In the genomic region with DNA sequence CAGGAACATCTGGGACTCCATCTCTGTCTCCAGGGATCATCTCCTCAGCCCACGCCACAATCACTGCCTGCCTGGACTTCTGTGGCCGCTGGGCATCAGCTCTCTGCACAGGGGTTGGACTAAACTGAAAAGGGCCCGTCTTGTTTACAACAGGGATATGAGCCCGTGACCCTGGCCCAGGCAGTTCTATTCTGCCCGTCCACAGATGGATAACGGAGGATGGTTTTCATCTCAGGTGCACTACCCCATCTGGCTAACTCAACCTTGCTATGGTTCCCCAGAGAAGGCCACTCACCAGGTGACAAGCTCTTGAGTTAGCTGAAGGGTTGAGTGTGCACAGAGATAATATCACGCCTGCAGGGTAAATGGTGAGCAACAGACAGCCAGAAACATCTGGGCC, we compare ENCODE assay signal across 35 mouse cellular contexts.
"Had no signal": no experiment of that assay in that cellular context is flagged by ENCODE, and none has a peak within 500 bp of the region (broad histone marks: within the 10 kb centered on the region; RNA-seq: fewer than 3 reads in every experiment).

No protein-coding gene starts in this region.

- H3K27me3 ChIP-seq: heart, embryonic 12.5 days; heart, embryonic 13.5 days; heart, embryonic 15.5 days; hindbrain, embryonic 12.5 days; hindbrain, embryonic 13.5 days; hindbrain, embryonic 15.5 days; intestine, embryonic 15.5 days; kidney, embryonic 15.5 days had no signal

- H3K4me1 ChIP-seq: heart, embryonic 12.5 days; heart, embryonic 13.5 days; heart, embryonic 15.5 days; hindbrain, embryonic 12.5 days; hindbrain, embryonic 13.5 days; hindbrain, embryonic 15.5 days; intestine, embryonic 15.5 days; kidney, embryonic 15.5 days had no signal

- H3K9me3 ChIP-seq: heart, embryonic 10.5 days; heart, embryonic 12.5 days; heart, embryonic 13.5 days; heart, embryonic 15.5 days; hindbrain, embryonic 10.5 days; hindbrain, embryonic 12.5 days; hindbrain, embryonic 13.5 days; hindbrain, embryonic 15.5 days; intestine, embryonic 15.5 days; kidney, embryonic 15.5 days had no signal

- H3K4me2 ChIP-seq: heart, embryonic 11.5 days; heart, embryonic 12.5 days; heart, embryonic 13.5 days; heart, embryonic 15.5 days; hindbrain, embryonic 12.5 days; hindbrain, embryonic 13.5 days; hindbrain, embryonic 14.5 days; hindbrain, embryonic 15.5 days; intestine, embryonic 15.5 days; kidney, embryonic 15.5 days had no signal

- H3K27ac ChIP-seq: heart, embryonic 10.5 days; heart, embryonic 13.5 days; heart, embryonic 15.5 days; hindbrain, embryonic 10.5 days; hindbrain, embryonic 12.5 days; hindbrain, embryonic 13.5 days; hindbrain, embryonic 14.5 days; hindbrain, embryonic 15.5 days; hindbrain, postnatal 0 days; intestine, embryonic 15.5 days; kidney, embryonic 15.5 days; kidney, postnatal 0 days; layer of hippocampus, adult 2 months had no signal

- DNase-seq: heart, postnatal 10 days; heart, postnatal 14 days; heart, postnatal 36 days; heart, postnatal 4 days; kidney, adult 11 months; kidney, adult 18-20 months; kidney, adult 2 months; kidney, adult 8-10 months; kidney, adult 9 months; kidney, postnatal 10 days; kidney, postnatal 14 days; kidney, postnatal 25 days; kidney, postnatal 36 days; kidney, postnatal 4 days; layer of hippocampus, adult 9-11 months; layer of hippocampus, postnatal 36 days had no signal

- H3K4me3 ChIP-seq: heart, embryonic 10.5 days; heart, embryonic 12.5 days; heart, embryonic 13.5 days; heart, embryonic 15.5 days; hindbrain, embryonic 10.5 days; hindbrain, embryonic 12.5 days; hindbrain, embryonic 13.5 days; hindbrain, embryonic 15.5 days; intestine, embryonic 15.5 days; kidney, embryonic 15.5 days; layer of hippocampus, adult 2 months had no signal

- H3K36me3 ChIP-seq: heart, embryonic 10.5 days; heart, embryonic 12.5 days; heart, embryonic 13.5 days; heart, embryonic 15.5 days; hindbrain, embryonic 10.5 days; hindbrain, embryonic 12.5 days; hindbrain, embryonic 13.5 days; hindbrain, embryonic 15.5 days; intestine, embryonic 15.5 days; kidney, embryonic 15.5 days had no signal

- H3K9ac ChIP-seq: heart, embryonic 12.5 days; heart, embryonic 13.5 days; heart, embryonic 15.5 days; hindbrain, embryonic 12.5 days; hindbrain, embryonic 13.5 days; hindbrain, embryonic 14.5 days; hindbrain, embryonic 15.5 days; intestine, embryonic 15.5 days; kidney, embryonic 15.5 days had no signal

- ATAC-seq: hindbrain, embryonic 16.5 days; hindbrain, postnatal 0 days; inflammation-experienced regulatory T-cells, adult 6 months; intestine, embryonic 15.5 days; intestine, embryonic 16.5 days; intestine, postnatal 0 days had no signal
